Mouse (Mus musculus): ENCODE results near the gene Celsr2. TPM values are rescaled to one million over a fixed set of nuclear protein-coding genes. Genes with fewer than 3 reads are reported as not detected.

Celsr2 gene
- polyA plus RNA-seq, 1 experiment from 2014 or later = 56.7 TPM

- Histone ChIP-seq H3K4me2 (ENCODE audit: low read depth, low read length) (peak overlapping the region; percentile 11; the same call in 1 of the 2 replicates), H3K4me3 (ENCODE audit: low read depth, low read length) (no peak overlapping the region), H3K27me3 (ENCODE audit: control insufficient read depth, insufficient read depth, low read length) (no peaks in the 10 kb centered on the region), H3K36me3 (ENCODE audit: control insufficient read depth, insufficient read depth, low read length) (peaks cover 32% of the 10 kb centered on the region), H3K27ac (ENCODE audit: low read depth, low read length) (no peak overlapping the region), H3K9me3 (ENCODE audit: control insufficient read depth, low read length) (no peaks in the 10 kb centered on the region), H3K4me1 (ENCODE audit: control insufficient read depth, insufficient read depth, low read length) (peaks cover 48% of the 10 kb centered on the region), H3K9ac (replicated peaks; ENCODE audit: low read depth, low read length) (no peak overlapping the region)
- ATAC-seq (ENCODE audit: low read depth) = no peak
- WGBS = 83% methylated on average over 8 of the region's 8 CpGs
Measured at GRCm38 (mm10) chr3:108408517-108409008, 6.8 kb downstream of the Celsr2 start.

DNA sequence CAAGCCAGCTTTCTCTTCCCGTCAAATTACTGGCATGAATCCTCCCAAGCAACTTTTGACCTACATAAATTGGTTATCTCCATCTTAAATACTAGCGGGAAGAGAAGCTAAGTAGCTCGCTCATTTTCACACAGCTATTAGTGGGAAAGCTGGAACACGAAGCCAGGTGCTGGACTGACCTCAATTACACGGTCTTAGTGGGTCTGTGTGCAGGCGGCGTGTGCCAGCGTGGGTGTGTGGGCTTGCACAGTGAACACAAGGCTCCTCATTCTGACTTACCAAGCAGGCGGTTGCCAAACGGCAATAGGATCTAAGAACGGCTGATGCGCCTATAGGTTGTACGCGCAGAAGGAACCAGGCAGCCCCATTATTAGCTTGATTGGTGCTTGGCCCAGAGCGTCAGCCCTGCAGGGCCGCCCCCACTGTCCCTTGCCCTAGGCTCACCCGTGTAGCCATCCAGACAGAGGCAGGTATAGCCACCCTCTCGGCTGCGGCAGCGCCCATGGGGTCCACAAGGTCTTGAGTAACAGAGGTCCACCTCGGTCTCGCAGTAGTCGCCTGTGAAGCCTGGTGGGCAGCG is 9.0 kb downstream of the Celsr2 start:
- Histone ChIP-seq H3K27me3 (ENCODE audit: control insufficient read depth, insufficient read depth, low read length) (no peaks in the 10 kb centered on the region), H3K4me2 (ENCODE audit: low read depth, low read length) (no peak overlapping the region), H3K36me3 (ENCODE audit: control insufficient read depth, insufficient read depth, low read length) (peaks cover 30% of the 10 kb centered on the region), H3K27ac (ENCODE audit: low read depth, low read length) (no peak overlapping the region; the same call in 1 of the 2 replicates), H3K9me3 (ENCODE audit: control insufficient read depth, low read length) (no peaks in the 10 kb centered on the region), H3K4me1 (ENCODE audit: control insufficient read depth, insufficient read depth, low read length) (peaks cover 38% of the 10 kb centered on the region), H3K4me3 (ENCODE audit: low read depth, low read length) (no peak overlapping the region), H3K9ac (replicated peaks; ENCODE audit: low read depth, low read length) (no peak overlapping the region)
- no peak for ATAC-seq (ENCODE audit: low read depth)
- WGBS = 66% methylated on average over 24 of the region's 24 CpGs

DNA sequence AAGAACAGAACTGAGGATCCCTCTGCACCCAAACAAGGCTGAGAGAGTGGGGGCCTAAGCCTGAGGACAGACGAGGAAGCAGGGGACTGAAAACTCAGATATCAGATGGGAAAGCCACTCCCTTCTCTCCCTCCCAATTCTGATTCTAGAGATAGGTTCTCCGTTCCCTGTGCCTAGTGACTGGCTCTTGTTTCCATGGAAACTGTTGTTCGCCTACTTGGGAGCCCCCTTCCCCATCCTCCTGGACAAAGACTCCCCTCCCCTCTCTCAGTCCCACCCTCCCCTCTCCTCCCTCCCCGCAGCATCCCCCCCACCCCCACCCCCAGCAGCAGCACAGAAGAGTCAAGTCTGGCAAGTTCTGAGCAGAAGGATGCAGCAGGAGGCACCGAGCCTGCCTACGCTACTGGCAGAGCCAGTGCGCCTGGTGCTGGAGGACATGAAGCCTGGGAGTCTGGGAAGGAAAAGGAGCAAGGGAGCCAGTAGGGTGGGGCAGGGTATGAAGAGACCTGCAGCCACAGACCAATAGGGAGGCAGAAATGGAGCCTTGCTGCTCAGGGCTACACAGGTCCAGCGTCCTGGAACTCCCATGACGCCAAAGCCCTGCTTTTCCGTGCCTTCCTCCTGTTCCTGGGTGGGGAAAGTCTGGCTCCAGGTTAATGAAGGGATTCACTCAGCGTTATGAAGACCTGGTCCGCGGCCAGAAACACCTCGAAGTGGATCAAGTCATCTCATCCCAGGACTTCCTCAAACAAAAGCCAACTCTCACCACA is 9.6 kb downstream of the Celsr2 start:
- H3K4me2 ChIP-seq (ENCODE audit: low read depth, low read length) = no peak overlapping the region
- H3K9ac ChIP-seq (replicated peaks; ENCODE audit: low read depth, low read length) = no peak overlapping the region
- H3K36me3 ChIP-seq (ENCODE audit: control insufficient read depth, insufficient read depth, low read length) = peaks cover 35% of the 10 kb centered on the region
- H3K27me3 ChIP-seq (ENCODE audit: control insufficient read depth, insufficient read depth, low read length) = no peaks in the 10 kb centered on the region
- no peak for ATAC-seq (ENCODE audit: low read depth)
- 31% methylated on average over 14 of the region's 14 CpGs for WGBS
- no peaks in the 10 kb centered on the region for H3K9me3 ChIP-seq (ENCODE audit: control insufficient read depth, low read length)
- H3K4me1 ChIP-seq (ENCODE audit: control insufficient read depth, insufficient read depth, low read length) = peaks cover 32% of the 10 kb centered on the region
- H3K27ac ChIP-seq (ENCODE audit: low read depth, low read length) = peak overlapping the region; percentile 34; the same call in 1 of the 2 replicates
- no peak overlapping the region for H3K4me3 ChIP-seq (ENCODE audit: low read depth, low read length)

DNA sequence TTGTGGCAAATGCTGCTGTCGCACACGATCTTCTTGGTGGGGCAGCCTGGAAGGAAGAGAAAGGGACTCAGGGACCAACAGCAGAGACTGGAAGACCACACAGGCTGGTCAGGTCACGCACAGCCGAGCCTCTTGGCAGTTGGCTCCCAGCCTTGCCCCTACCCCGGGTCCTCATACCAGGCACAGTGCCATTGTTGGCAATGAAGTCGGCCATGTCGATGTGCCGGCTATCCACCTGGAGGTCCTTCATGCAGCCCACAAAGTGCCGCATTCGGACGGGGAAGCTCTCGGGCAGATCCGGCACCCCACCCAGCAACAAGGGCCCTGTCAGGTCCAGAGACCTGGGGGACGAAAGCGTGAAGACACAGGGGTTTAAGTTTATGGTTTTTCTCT is 12.8 kb downstream of the Celsr2 start:
- no peaks in the 10 kb centered on the region for H3K9me3 ChIP-seq (ENCODE audit: control insufficient read depth, low read length)
- no peaks in the 10 kb centered on the region for H3K27me3 ChIP-seq (ENCODE audit: control insufficient read depth, insufficient read depth, low read length)
- no peak overlapping the region for H3K9ac ChIP-seq (replicated peaks; ENCODE audit: low read depth, low read length)
- no peak for ATAC-seq (ENCODE audit: low read depth)
- 70% methylated on average over 15 of the region's 15 CpGs for whole genome bisulfite sequencing
- H3K27ac ChIP-seq (ENCODE audit: low read depth, low read length) = peak overlapping the region; percentile 44; the same call in 1 of the 2 replicates
- H3K4me3 ChIP-seq (ENCODE audit: low read depth, low read length) = no peak overlapping the region
- peaks cover 16% of the 10 kb centered on the region; the same call in 1 of the 2 replicates for H3K4me1 ChIP-seq (ENCODE audit: control insufficient read depth, insufficient read depth, low read length)
- H3K4me2 ChIP-seq (ENCODE audit: low read depth, low read length) = no peak overlapping the region
- H3K36me3 ChIP-seq (ENCODE audit: control insufficient read depth, insufficient read depth, low read length) = peaks cover 59% of the 10 kb centered on the region

GRCm38 (mm10) chr3:108401692-108402527 is 13.4 kb downstream of the Celsr2 start:
- WGBS = 39% methylated on average over 22 of the region's 22 CpGs
- Histone ChIP-seq H3K4me3 (ENCODE audit: low read depth, low read length) (no peak overlapping the region), H3K36me3 (ENCODE audit: control insufficient read depth, insufficient read depth, low read length) (peaks cover 62% of the 10 kb centered on the region), H3K9me3 (ENCODE audit: control insufficient read depth, low read length) (no peaks in the 10 kb centered on the region), H3K9ac (replicated peaks; ENCODE audit: low read depth, low read length) (peak overlapping the region; percentile 21; the same call in 1 of the 2 replicates), H3K4me2 (ENCODE audit: low read depth, low read length) (no peak overlapping the region), H3K27me3 (ENCODE audit: control insufficient read depth, insufficient read depth, low read length) (no peaks in the 10 kb centered on the region), H3K27ac (ENCODE audit: low read depth, low read length) (peak overlapping the region; percentile 44; the same call in 1 of the 2 replicates), H3K4me1 (ENCODE audit: control insufficient read depth, insufficient read depth, low read length) (peaks cover 16% of the 10 kb centered on the region; the same call in 1 of the 2 replicates)
- ATAC-seq (ENCODE audit: low read depth) = peak; percentile 92

- Histone ChIP-seq H3K9me3 (ENCODE audit: control insufficient read depth, low read length) (no peaks in the 10 kb centered on the region), H3K4me1 (ENCODE audit: control insufficient read depth, insufficient read depth, low read length) (peaks cover 6% of the 10 kb centered on the region; the same call in 1 of the 2 replicates), H3K4me3 (ENCODE audit: low read depth, low read length) (no peak overlapping the region), H3K9ac (replicated peaks; ENCODE audit: low read depth, low read length) (no peak overlapping the region), H3K27me3 (ENCODE audit: control insufficient read depth, insufficient read depth, low read length) (no peaks in the 10 kb centered on the region), H3K27ac (ENCODE audit: low read depth, low read length) (no peak overlapping the region), H3K36me3 (ENCODE audit: control insufficient read depth, insufficient read depth, low read length) (peaks cover 68% of the 10 kb centered on the region), H3K4me2 (ENCODE audit: low read depth, low read length) (no peak overlapping the region)
- WGBS = 91% methylated on average over 5 of the region's 5 CpGs
- no peak for ATAC-seq (ENCODE audit: low read depth)
Measured at GRCm38 (mm10) chr3:108400442-108400841, 14.9 kb downstream of the Celsr2 start.

- H3K4me3 ChIP-seq (ENCODE audit: low read depth, low read length) = no peak overlapping the region
- H3K36me3 ChIP-seq (ENCODE audit: control insufficient read depth, insufficient read depth, low read length) = peaks cover 78% of the 10 kb centered on the region
- WGBS = 96% methylated on average over 9 of the region's 9 CpGs
- H3K9ac ChIP-seq (replicated peaks; ENCODE audit: low read depth, low read length) = no peak overlapping the region
- 0 out of 2 replicates have a peak, but pooled peaks cover 3% of the 10 kb centered on the region for H3K4me1 ChIP-seq (ENCODE audit: control insufficient read depth, insufficient read depth, low read length)
- no peaks in the 10 kb centered on the region for H3K9me3 ChIP-seq (ENCODE audit: control insufficient read depth, low read length)
- no peak for ATAC-seq (ENCODE audit: low read depth)
- H3K27me3 ChIP-seq (ENCODE audit: control insufficient read depth, insufficient read depth, low read length) = no peaks in the 10 kb centered on the region
- no peak overlapping the region for H3K27ac ChIP-seq (ENCODE audit: low read depth, low read length)
- H3K4me2 ChIP-seq (ENCODE audit: low read depth, low read length) = no peak overlapping the region
Measured at GRCm38 (mm10) chr3:108398281-108398680, 17.1 kb downstream of the Celsr2 start.

- WGBS = 42% methylated on average over 15 of the region's 15 CpGs
- Histone ChIP-seq H3K36me3 (ENCODE audit: control insufficient read depth, insufficient read depth, low read length) (peaks cover 52% of the 10 kb centered on the region), H3K27me3 (ENCODE audit: control insufficient read depth, insufficient read depth, low read length) (no peaks in the 10 kb centered on the region), H3K4me2 (ENCODE audit: low read depth, low read length) (no peak overlapping the region), H3K4me3 (ENCODE audit: low read depth, low read length) (no peak overlapping the region), H3K9me3 (ENCODE audit: control insufficient read depth, low read length) (no peaks in the 10 kb centered on the region), H3K4me1 (ENCODE audit: control insufficient read depth, insufficient read depth, low read length) (no peaks in the 10 kb centered on the region), H3K9ac (replicated peaks; ENCODE audit: low read depth, low read length) (no peak overlapping the region), H3K27ac (ENCODE audit: low read depth, low read length) (no peak overlapping the region)
- ATAC-seq (ENCODE audit: low read depth) = no peak
Measured at GRCm38 (mm10) chr3:108392793-108393192, 22.6 kb downstream of the Celsr2 start.
